Mouse (Mus musculus): ENCODE measurements at regions not wholly inside any gene's neighbourhood (a gene's known extent, or its start where the extent isn't known, plus 50 kb on each side); places are given as distances from the start of the nearest gene placed in this dataset.

- H3K27me3 ChIP-seq, result no peaks in the 10 kb centered on the region
- no peak overlapping the region for H3K4me2 ChIP-seq (replicated peaks)
- H3K4me3 ChIP-seq, result no peak overlapping the region
- no peak overlapping the region for H3K9ac ChIP-seq
- H3K9me3 ChIP-seq, result no peaks in the 10 kb centered on the region
- no peaks in the 10 kb centered on the region for H3K36me3 ChIP-seq
- no peak overlapping the region for H3K27ac ChIP-seq
- peaks cover 12% of the 10 kb centered on the region; the same call in 1 of the 2 replicates for H3K4me1 ChIP-seq
- 85% methylated on average over 4 of the region's 4 CpGs for WGBS
- no peak for ATAC-seq (ENCODE audit: insufficient number of reproducible peaks, insufficient read depth, low FRiP score, low TSS enrichment)
Measured at GRCm38 (mm10) chr12:25223539-25223938, 126.6 kb upstream of the Id2 start.

- no peak for ATAC-seq (ENCODE audit: insufficient number of reproducible peaks, insufficient read depth, low FRiP score, low TSS enrichment)
- no peaks in the 10 kb centered on the region for H3K9me3 ChIP-seq
- H3K27me3 ChIP-seq, result no peaks in the 10 kb centered on the region; the same call in 1 of the 2 replicates
- H3K36me3 ChIP-seq, result no peaks in the 10 kb centered on the region
- peak overlapping the region; percentile 23; the same call in 1 of the 2 replicates for H3K27ac ChIP-seq
- peaks cover 24% of the 10 kb centered on the region for H3K4me1 ChIP-seq
- no peak overlapping the region for H3K4me3 ChIP-seq
- H3K4me2 ChIP-seq (replicated peaks), result no peak overlapping the region
- H3K9ac ChIP-seq, result no peak overlapping the region
- WGBS, result 21% methylated on average over 4 of the region's 4 CpGs
Measured at GRCm38 (mm10) chr12:25220780-25221106, 123.8 kb upstream of the Id2 start.

GRCm38 (mm10) chr12:25220096-25220779, 123.3 kb upstream of the Id2 start:
- no peaks in the 10 kb centered on the region for H3K9me3 ChIP-seq
- peak overlapping the region; percentile 23; the same call in 1 of the 2 replicates for H3K27ac ChIP-seq
- WGBS, result 70% methylated on average over 9 of the region's 9 CpGs
- no peak for ATAC-seq (ENCODE audit: insufficient number of reproducible peaks, insufficient read depth, low FRiP score, low TSS enrichment)
- no peak overlapping the region for H3K4me3 ChIP-seq
- H3K9ac ChIP-seq, result no peak overlapping the region
- no peaks in the 10 kb centered on the region; the same call in 1 of the 2 replicates for H3K27me3 ChIP-seq
- peaks cover 24% of the 10 kb centered on the region for H3K4me1 ChIP-seq
- no peak overlapping the region for H3K4me2 ChIP-seq (replicated peaks)
- H3K36me3 ChIP-seq, result no peaks in the 10 kb centered on the region

- Histone ChIP-seq H3K36me3 (no peaks in the 10 kb centered on the region), H3K9me3 (no peaks in the 10 kb centered on the region), H3K4me1 (peaks cover 24% of the 10 kb centered on the region), H3K9ac (no peak overlapping the region), H3K27ac (no peak overlapping the region), H3K27me3 (no peaks in the 10 kb centered on the region; the same call in 1 of the 2 replicates), H3K4me2 (replicated peaks) (no peak overlapping the region), H3K4me3 (no peak overlapping the region)
- WGBS, result 75% methylated on average over 10 of the region's 10 CpGs
- no peak for ATAC-seq (ENCODE audit: insufficient number of reproducible peaks, insufficient read depth, low FRiP score, low TSS enrichment)
Measured at GRCm38 (mm10) chr12:25219546-25219945, 122.6 kb upstream of the Id2 start.

GRCm38 (mm10) chr12:25216792-25217516, 120.0 kb upstream of the Id2 start:
- H3K9ac ChIP-seq, result no peak overlapping the region
- H3K27me3 ChIP-seq, result no peaks in the 10 kb centered on the region; the same call in 1 of the 2 replicates
- H3K4me1 ChIP-seq, result peaks cover 24% of the 10 kb centered on the region
- ATAC-seq (ENCODE audit: insufficient number of reproducible peaks, insufficient read depth, low FRiP score, low TSS enrichment), result no peak
- H3K9me3 ChIP-seq, result no peaks in the 10 kb centered on the region
- peak overlapping the region; percentile 12; the same call in 1 of the 2 replicates for H3K27ac ChIP-seq
- H3K36me3 ChIP-seq, result no peaks in the 10 kb centered on the region
- WGBS, result 31% methylated on average over 5 of the region's 5 CpGs
- no peak overlapping the region for H3K4me3 ChIP-seq
- H3K4me2 ChIP-seq (replicated peaks), result no peak overlapping the region

GRCm38 (mm10) chr12:25215266-25215665, 118.3 kb upstream of the Id2 start:
- no peak overlapping the region for H3K4me2 ChIP-seq (replicated peaks)
- H3K9me3 ChIP-seq, result no peaks in the 10 kb centered on the region
- H3K9ac ChIP-seq, result no peak overlapping the region
- no peak for ATAC-seq (ENCODE audit: insufficient number of reproducible peaks, insufficient read depth, low FRiP score, low TSS enrichment)
- H3K27me3 ChIP-seq, result no peaks in the 10 kb centered on the region; the same call in 1 of the 2 replicates
- H3K4me1 ChIP-seq, result peaks cover 17% of the 10 kb centered on the region
- WGBS, result 74% methylated on average over 5 of the region's 5 CpGs
- no peak overlapping the region for H3K4me3 ChIP-seq
- no peaks in the 10 kb centered on the region for H3K36me3 ChIP-seq
- H3K27ac ChIP-seq, result no peak overlapping the region

- Histone ChIP-seq H3K27me3 (no peaks in the 10 kb centered on the region; the same call in 1 of the 2 replicates), H3K4me2 (replicated peaks) (no peak overlapping the region), H3K4me1 (peaks cover 21% of the 10 kb centered on the region), H3K4me3 (no peak overlapping the region), H3K36me3 (no peaks in the 10 kb centered on the region), H3K9ac (no peak overlapping the region), H3K9me3 (no peaks in the 10 kb centered on the region), H3K27ac (no peak overlapping the region)
- no peak for ATAC-seq (ENCODE audit: insufficient number of reproducible peaks, insufficient read depth, low FRiP score, low TSS enrichment)
- 80% methylated on average over 11 of the region's 11 CpGs for WGBS
Measured at GRCm38 (mm10) chr12:25213782-25214478, 117.0 kb upstream of the Id2 start.

GRCm38 (mm10) chr12:25211331-25211730, 114.4 kb upstream of the Id2 start:
- no peaks in the 10 kb centered on the region for H3K27me3 ChIP-seq
- no peak for ATAC-seq (ENCODE audit: insufficient number of reproducible peaks, insufficient read depth, low FRiP score, low TSS enrichment)
- peaks cover 8% of the 10 kb centered on the region for H3K4me1 ChIP-seq
- no peaks in the 10 kb centered on the region for H3K9me3 ChIP-seq
- H3K4me2 ChIP-seq (replicated peaks), result no peak overlapping the region
- H3K27ac ChIP-seq, result no peak overlapping the region
- H3K36me3 ChIP-seq, result no peaks in the 10 kb centered on the region
- H3K9ac ChIP-seq, result no peak overlapping the region
- 73% methylated on average over 6 of the region's 6 CpGs for WGBS
- no peak overlapping the region for H3K4me3 ChIP-seq

GRCm38 (mm10) chr12:25210597-25210996, 113.7 kb upstream of the Id2 start:
- WGBS, result 88% methylated on average over 3 of the region's 3 CpGs
- Histone ChIP-seq H3K9me3 (no peaks in the 10 kb centered on the region), H3K36me3 (no peaks in the 10 kb centered on the region), H3K4me2 (replicated peaks) (no peak overlapping the region), H3K9ac (no peak overlapping the region), H3K27ac (no peak overlapping the region), H3K4me1 (peaks cover 8% of the 10 kb centered on the region), H3K27me3 (no peaks in the 10 kb centered on the region), H3K4me3 (no peak overlapping the region)
- ATAC-seq (ENCODE audit: insufficient number of reproducible peaks, insufficient read depth, low FRiP score, low TSS enrichment), result no peak

- WGBS, result 35% methylated on average over 4 of the region's 4 CpGs
Measured at GRCm38 (mm10) chr12:25209333-25209728, 112.4 kb upstream of the Id2 start.

GRCm38 (mm10) chr12:25208670-25209332, 111.9 kb upstream of the Id2 start:
- 20% methylated on average over 11 of the region's 11 CpGs for WGBS
- Histone ChIP-seq H3K27ac (no peak overlapping the region), H3K4me2 (replicated peaks) (no peak overlapping the region), H3K4me1 (peaks cover 8% of the 10 kb centered on the region), H3K9me3 (no peaks in the 10 kb centered on the region), H3K27me3 (no peaks in the 10 kb centered on the region), H3K36me3 (no peaks in the 10 kb centered on the region), H3K9ac (no peak overlapping the region), H3K4me3 (no peak overlapping the region)
- no peak for ATAC-seq (ENCODE audit: insufficient number of reproducible peaks, insufficient read depth, low FRiP score, low TSS enrichment)

More at GRCm38 (mm10) chr12:25209333-25209728, 112.4 kb upstream of the Id2 start:
- H3K9ac ChIP-seq, result no peak overlapping the region
- no peak overlapping the region for H3K4me2 ChIP-seq (replicated peaks)
- ATAC-seq (ENCODE audit: insufficient number of reproducible peaks, insufficient read depth, low FRiP score, low TSS enrichment), result no peak
- no peak overlapping the region for H3K4me3 ChIP-seq
- no peaks in the 10 kb centered on the region for H3K27me3 ChIP-seq
- H3K36me3 ChIP-seq, result no peaks in the 10 kb centered on the region
- H3K4me1 ChIP-seq, result peaks cover 8% of the 10 kb centered on the region
- no peak overlapping the region for H3K27ac ChIP-seq
- no peaks in the 10 kb centered on the region for H3K9me3 ChIP-seq

Measured in embryonic facial prominence, embryonic 12.5 days (tissue).